Mouse (Mus musculus) kidney, adult 18-20 months (tissue): ENCODE measurements around the gene Pnp2.
"Not testable (repeated sequence)": the region's sequence is repeated elsewhere in the genome, so short reads cannot be mapped to it uniquely, and the experiment has no call there.

ENCODE experiments used
- DNase-seq: peaks from one replicate; pipeline ENCODE4 v3.0.0; 2021

The Pnp2 gene

DNA sequence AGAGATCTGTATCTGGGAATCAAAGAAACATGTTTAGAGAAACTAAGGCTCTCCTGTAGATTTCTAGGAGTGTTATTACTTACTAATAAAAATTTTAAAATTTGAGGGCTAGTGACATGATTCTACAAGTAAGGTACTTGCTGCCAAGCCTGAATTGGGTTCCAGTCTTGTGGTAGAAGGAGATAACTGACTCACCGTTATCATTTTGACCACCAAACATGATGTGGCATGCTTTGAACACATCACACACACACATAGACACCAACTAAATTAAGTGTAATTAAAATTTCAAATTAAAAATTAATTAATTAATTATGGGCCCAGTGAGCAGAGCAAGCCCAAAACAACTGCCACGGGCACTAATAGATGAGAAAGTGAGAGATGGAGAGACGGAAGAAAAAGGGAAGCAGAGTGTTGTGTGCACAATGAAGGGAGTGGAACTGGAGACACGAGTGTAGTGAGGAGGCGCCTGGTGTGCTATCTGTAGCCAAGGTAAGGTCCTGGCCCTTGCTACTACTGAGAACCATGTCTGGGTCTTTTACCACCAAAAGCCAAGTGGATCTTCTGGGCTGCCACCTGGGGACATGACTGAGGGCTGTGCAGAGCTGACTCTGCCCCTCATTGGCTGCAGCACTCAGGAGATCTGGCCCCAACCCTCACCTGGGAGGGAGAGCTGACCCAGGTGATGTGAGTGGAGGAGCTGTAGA is 2.6 kb downstream of the Pnp2 start:
- DNase-seq: not testable (repeated sequence)

DNA sequence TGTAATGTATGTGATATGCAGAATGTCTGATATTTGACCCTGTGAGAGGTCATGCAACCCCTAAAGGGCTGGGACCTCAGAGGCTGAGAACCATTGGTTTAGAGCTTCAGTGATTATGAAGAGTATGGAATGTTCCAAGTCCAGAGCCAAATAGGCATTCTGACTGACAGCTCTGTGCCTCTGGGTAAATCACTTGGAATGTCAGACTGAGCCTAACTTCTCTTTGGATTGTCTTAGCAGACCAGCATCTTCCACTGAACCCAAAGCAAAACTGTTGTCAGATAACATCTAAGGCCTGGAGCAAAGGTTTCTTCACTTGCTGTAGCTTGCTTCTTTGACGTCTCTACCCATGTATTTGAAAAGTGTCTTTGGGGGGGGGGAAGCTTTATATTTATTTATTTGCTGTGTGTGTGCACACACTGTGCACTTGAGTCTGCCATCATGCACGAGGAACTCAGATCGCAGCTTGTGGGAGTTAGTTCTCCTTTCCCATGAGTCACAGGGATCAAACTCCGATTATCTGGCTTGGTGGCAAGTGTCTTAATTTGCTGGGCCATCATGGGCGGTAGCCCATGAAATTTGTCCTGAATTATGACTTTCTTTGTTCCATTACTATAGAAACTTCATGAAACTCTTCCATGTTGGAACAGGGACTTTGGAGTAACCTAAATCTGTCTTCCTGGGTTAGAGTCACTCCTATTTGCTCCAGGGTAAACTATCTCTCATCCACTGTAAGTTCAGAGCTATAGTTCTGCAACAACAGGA is 12.6 kb downstream of the Pnp2 start:
- no peak for DNase-seq

DNA sequence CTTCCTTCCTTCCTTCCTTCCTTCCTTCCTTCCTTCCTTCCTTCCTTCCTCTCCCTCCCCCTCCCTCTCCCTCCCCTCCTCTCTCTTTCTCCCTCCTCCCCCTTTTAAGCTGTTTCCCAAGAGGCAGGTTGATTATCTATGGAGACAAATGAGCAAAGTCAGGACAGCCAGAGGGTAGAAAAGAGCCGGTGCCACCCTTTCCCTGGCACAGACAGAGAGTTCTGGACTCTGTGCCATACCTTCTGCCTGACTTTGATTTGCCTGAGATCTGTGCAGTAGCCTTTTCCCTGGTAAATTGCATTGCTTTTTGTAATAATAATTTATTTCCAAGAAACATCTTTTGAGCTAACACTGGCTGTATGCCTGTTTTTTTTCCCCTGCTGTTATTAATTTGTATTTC is 13.2 kb downstream of the Pnp2 start:
- DNase-seq: no peak

DNA sequence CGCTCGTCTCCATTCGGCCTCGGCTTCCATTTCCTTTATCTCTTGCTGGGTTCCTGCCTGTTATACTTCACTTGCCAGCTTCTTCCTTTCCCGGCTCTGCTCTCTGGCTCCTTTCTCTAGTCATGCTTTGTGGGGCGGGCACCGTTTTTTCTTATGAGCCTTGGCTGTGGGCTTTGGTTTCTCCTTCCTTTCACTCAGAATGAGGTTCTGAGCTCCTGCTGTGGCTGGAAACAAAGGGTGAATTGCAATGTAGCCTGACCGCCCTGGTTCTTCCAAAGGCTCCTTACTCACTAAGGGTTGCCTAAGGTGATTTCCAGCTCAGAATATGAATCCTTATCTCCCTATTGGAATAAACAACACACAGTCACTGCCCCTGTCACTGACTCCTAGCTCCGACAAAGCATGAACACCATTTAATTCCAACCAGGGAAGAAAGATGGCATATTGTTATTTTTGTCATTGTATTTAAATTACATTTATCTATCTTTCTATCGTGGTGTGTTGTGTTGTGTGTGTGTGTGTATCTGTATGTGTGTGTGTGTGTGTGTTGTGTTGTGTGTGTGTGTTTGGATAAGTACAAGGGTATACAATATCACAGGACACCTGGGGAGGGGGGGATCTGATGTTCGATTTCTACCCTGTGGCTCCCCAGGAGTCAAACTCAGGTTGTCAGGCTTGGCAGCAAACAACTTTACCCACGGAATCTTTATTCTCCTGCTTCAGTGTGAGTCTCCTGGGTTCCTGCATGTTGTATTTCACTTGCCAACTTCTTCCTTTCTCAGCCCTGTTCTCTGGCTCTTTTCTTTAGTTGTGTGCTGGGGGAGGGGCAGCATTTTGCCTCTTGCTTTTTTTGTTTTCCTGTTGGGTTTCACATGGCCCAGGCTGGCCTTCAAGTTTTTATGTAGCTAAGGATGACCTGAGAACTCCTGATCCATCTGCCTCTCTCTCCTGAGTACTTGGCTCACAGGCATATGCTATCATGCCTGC is 14.1 kb downstream of the Pnp2 start:
- no peak for DNase-seq

DNA sequence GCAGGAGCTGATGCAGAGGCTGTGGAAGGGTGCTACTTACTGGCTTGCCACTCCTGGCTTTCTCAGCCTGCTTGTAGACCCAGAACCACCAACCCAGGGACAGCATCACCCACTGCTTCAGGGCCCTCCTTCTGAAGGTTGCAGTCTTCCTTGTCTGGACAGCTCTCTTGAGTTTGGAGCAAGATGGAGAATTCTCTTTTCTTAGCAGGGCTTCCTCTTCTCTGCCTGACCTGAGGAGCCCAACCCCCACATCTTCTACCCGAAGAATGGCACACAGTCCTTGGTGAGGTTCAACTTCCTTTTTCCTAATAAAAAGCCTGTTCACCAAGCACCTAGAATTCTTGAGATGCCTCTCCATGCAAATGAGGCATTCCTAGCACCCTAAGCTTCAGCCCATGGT is 15.0 kb downstream of the Pnp2 start:
- no peak for DNase-seq

DNA sequence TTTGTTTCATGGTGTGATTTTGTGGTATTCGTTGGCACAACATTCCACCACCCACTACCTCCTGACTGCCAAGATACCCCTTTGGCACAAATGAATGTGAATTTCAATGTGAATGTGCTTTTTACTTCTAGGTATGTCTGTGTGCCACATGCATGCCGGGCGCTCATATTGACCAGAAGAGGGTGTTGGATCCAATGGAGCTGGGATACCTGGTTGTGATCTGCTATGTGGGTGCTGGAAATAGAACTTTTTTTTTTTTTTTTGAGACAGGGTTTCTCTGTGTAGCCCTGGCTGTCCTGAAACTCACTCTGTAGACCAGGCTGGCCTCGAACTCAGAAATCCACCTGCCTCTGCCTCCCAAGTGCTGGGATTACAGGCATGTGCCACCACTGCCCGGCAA is 17.3 kb downstream of the Pnp2 start:
- not testable (repeated sequence) for DNase-seq

DNA sequence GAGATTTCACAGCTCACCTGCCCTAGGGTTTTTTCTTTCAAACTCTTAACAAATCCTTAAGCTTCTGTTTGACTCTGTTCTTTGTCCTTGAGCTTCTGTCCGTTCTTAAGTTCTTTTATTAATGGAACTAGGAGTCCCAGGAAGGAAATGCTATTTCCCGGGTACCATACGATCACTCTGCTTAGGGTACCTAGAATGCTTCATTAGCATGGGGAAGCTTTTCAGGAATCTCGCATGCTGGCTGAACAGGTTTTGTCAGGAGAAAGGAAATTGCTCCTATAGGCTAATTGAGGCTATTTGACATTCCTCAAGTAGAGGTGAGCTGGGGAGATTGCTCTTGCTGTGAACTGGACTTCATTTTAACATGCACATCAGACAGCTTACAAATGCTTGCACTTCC is 17.9 kb downstream of the Pnp2 start:
- no peak for DNase-seq

DNA sequence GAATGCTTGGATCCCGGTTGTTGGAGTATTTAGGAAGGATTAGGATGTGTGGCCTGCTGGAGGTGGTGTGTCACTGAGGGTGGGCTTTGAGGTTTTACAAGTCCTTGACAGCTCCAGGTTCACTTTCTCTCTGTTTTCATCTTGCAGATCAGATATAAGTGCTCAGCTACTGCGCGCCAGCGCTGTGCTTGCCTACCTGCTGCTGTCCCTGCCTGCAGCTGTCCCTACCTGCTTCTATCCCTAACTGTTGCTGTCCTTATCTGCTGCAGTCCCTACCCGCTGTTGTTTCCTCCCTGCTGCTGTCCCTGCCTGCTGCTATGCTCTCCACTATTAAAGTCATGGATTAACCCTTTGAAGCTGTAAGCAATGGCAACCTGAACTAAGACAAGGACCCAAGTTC is 19.2 kb downstream of the Pnp2 start:
- no peak for DNase-seq

DNA sequence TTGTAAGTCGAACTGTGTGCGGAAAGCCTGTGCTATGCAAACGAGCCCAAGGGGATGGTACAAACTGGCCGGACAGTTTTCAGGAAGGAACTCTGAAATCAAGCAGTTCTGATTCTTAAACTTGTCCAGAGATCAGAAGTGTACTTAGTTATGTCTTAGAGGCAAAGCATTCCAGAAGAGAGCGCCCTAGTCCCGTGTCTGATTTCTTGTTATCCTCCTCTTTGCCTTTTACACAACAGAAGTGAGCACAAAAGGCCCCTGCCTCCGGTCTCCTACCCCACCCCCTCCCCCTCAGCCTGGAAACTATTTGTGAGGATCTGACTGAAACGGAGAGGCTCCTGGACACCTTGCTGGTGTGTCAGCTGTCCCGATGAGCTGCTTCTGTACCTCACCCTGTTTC is 20.9 kb downstream of the Pnp2 start:
- DNase-seq: peak; percentile 44

DNA sequence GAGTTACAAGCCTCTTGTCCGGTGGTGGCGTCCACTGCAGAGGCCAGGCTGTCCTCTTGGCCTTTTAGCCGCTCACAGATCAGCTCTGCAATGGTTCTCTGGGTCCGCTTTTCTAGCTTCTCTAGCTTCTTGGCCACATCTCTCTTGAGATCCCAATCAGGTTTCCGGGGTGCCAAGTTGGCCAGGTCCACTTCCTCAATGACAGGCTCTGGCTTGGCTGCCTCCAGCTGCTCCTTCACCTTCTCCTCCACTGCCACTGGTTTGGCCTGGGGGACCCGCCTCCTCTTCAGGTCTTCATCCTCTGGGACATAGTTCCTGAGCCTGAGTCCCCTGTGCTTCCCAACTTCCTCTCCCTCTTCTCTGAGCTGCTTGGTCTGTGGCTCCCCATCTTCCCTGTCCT is 22.7 kb downstream of the Pnp2 start:
- not testable (repeated sequence) for DNase-seq

DNA sequence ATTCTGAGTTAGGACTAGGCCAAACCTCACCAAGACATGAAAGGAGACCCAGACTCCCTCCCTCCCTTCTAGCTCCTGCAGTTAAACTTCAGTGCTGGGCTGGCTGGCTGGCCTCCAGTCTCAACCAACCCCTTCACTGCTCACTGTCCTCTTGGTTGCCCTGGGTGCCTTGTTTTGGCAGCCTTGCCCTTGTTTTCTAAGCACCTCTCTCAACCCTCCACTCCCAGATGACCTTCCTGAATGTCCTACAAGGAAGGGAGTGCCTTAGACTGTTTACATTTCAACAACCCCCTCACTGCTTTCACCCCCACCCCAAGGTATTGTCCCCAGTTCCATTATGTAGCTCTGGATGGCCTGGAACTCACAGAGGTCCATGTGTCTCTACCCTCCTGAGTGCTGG is 23.8 kb downstream of the Pnp2 start:
- DNase-seq: peak; percentile 41

DNA sequence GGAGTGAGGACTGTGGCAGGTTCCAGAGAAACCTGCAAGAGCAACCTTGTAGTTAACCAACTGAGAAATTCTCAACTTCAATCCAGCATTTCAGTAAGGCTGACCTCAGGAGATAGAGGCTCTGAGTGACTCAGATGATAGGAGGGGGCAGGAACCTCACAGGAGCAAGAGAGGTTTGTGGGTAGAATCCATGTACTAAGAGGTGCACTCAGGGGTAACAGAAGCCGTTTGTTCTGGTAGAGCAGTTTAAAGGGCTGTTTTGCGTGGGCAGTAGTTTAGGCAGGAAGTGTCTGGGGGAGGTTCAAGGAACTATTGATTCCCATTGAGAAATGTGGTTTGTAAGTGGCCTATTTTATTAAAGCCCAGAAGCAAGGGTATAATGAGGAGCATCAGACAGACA is 25.4 kb downstream of the Pnp2 start:
- DNase-seq: no peak

DNA sequence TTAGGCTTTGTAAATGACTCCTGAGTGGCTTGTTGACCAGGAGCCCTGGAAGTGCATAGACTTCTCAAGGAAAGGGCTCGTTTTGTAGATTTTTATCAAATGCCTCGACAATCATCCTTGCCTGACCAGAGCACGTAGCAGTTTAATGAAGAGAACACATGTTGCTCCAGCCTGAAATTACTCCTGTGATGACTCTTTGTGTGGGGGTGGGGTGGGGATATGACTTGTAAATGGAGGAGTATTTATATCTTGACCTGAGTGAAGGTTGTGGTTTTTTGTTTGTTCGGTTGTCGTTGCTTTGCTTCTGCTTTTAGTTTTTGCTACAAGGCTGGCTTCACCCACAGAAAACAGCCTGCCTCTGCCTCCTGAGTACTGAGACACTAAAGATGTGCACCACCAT is 26.0 kb downstream of the Pnp2 start:
- no peak for DNase-seq

DNA sequence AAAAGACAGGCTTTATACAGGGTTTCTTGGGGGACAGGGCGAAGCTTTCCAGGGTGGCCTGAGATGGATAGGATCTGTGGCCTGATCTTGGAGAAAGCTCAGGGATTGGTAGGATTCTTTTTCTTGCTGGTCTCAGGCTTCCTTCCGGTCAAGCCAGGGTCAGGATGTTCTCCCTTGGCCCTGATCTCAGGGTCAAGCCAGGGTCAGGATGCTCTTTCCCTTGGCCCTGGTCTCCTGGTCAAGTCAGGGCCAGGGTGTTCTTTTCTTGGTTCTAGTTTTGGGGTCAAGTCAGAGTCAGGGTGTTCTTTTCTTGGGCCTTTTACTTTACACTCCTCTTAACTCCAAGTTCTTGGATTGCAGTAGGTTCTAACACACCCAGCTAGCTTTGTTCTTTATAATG is 31.9 kb downstream of the Pnp2 start:
- peak; percentile 53 for DNase-seq

DNA sequence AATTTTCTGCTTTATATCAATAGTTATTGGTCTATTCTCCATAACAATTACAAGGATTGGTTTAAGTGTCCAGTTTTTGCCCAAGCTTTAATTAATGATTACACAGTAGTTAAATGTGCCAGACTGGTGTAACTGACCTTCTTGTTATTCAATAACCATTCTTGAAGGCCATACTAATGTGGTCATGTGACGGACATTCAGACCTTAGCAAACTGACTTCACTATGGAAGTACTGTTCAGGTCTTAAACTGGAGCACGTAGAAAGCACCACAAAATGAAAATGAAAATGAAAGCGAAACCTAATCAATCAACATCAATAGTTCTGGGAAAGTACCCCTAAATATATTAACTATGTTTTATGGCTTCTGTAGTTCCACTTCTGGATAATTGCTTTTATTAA is 35.2 kb downstream of the Pnp2 start:
- DNase-seq: no peak

DNA sequence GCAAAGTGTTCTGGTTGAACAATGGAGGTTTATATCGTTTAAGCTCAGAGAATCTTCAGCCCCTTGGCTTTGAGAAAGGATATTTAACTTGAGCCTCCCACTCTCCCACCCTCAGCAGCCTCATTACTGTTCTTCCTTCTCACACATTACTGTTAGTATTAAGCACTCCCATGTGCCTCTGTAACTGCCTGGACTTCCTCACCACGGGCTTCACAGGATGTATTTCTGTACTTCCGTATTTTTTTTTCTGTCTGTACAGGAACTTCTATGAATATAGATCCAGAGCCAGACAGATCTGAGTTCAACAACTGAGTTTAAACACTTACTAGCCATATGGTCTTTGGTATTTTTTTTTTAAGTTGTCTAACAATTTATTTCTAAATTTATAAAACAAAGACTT is 41.3 kb downstream of the Pnp2 start:
- no peak for DNase-seq

DNA sequence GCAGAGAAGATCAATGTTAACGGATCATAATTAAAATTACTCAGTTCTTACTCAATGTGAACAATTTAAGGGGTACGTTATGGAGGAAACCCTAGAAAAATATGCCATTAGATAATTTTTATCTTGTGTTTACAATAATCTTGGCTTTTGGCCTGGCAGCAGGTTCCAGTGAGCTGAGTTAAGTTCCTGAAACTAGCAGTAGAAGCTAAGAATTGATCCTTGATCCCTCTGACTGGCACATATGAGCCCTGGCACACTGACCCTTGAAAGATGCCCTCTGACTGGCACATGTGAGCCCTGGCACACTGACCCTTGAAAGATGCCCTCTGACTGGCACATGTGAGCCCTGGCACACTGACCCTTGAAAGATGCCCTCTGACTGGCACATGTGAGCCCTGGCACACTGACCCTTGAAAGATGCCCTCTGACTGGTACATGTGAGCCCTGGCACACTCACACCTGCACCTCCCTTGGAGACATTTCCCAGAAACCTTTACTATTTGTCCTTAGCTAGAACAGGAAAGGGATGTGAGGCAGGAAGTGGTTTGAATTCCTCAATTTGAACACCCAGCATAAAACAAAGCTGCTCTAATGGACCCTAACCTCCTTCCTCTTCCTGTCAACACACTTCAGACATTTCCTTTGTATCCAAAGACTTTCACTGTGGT is 42.3 kb downstream of the Pnp2 start:
- peak; percentile 45 for DNase-seq

DNA sequence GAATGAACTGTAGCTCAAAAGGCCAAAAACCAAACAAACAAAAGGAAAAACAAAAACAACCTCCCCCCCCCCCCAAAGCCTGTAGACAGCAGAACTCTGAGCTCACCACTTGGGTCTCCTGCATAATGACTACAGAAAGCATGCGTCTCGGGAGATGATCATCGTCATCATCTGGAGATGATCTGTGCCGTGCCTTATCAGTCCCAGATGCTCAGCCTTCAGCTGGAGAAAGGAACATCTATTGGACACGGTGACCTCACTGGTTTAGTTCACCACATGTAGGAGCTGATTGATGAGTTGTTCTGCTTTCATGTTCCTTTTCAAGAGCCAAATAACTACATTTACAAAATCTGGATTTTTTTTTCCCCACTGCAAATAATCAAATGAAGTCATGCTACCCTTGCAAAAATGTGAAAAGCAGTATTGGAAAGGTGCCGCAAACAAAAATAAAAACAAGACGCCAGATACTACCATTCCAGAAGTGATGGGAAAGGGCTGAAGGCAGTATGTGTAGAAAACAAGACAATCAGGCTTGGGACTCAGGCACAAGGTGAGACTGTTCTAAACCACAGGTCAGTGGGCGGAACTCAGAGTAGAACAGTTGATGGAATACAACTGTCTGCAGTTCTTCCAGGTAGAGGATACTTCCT is 51.5 kb downstream of the Pnp2 start, which contains the start of gene Rnase10:
Gene Rnase10, plus strand, starts transcription at position 600 of the 650 bp plus-strand sequence.
- DNase-seq: no peak

DNA sequence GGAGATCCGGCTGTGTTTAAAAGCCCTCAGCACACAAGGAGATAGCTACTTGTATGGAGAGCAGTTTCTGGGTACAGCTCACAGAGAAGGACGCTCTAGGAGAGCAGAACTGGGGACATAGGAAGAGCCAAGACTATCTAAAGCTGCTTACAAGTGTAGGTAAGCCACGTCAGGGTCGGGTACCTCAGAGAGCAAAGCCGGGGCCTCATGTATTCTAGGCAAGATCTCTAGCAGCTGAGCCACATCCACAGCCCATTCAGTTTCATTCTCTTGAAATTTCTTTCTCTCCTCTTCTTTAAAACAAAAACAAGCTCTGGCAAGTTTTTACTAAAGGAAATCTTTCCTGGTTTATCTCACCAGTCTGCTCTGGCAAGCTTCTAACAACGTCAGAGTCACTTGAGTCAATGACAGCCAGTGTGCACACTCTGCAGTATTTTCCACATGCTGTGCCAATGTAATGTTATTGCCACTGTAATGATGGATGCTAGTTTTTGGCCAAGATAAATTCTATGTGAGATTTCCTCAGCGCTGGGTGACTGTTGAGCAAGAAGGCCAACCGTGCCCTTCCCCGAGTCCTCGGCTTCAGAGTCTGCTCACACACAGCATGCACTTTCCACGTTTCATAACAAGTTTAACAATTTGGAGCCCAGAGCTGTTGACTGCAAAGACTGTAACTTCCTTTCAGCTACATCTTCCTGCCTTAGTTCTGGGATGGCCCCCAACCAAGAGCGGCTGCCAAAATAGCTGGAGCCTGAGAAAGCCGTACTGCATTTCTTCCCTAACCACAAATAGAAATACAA is 52.3 kb downstream of the Pnp2 start:
- peak; percentile 47 for DNase-seq

DNA sequence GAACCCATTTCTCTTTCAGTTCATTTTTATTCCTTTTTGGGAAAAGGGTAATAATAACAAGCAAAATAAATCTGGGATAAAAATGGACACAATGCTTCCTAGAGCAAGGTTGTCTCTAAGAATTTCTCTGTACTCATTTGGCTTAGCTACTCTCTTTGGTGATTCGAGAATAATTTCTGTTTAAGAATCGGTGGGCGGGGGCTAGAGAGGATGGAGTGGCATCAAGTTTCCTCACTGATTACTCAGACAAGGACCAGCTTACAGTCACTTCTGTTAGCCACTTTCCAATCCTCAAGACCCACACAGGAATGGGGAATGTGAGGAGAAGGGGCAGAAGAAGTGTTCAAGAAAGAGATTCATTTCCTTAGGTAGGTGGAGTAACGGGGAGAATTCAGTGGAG is 53.0 kb downstream of the Pnp2 start:
- no peak for DNase-seq

DNA sequence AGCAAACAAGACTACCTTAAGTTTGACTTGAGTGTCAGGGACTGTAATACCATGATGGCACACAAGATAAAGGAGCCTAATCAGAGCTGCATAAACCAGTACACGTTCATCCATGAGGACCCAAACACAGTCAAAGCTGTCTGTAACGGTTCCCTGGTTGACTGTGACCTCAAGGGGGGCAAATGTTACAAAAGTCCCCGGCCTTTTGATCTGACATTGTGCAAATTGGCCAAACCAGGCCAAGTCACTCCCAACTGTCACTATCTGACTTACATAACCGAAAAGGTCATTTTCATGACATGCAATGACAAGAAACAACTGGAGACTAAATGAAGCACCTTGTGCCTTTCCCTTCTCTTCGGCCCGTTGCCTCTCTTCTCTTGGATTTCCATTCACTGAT is 53.8 kb downstream of the Pnp2 start:
- no peak for DNase-seq
